Mouse (Mus musculus) kidney, adult 9 months (tissue): ENCODE measurements at regions not wholly inside any gene's neighbourhood (a gene's known extent, or its start where the extent isn't known, plus 50 kb on each side); places are given as distances from the start of the nearest gene placed in this dataset.
"Not testable (repeated sequence)": the region's sequence is repeated elsewhere in the genome, so short reads cannot be mapped to it uniquely, and the experiment has no call there.

Experiments
- DNase-seq: peaks from one replicate; pipeline ENCODE4 v3.0.0; 2022

GRCm38 (mm10) chr6:100423636-100424035, 136.4 kb upstream of the Rybp start:
- DNase-seq: no peak

- no peak for DNase-seq
Measured at GRCm38 (mm10) chr6:100422603-100423002, 135.3 kb upstream of the Rybp start.

GRCm38 (mm10) chr6:100421706-100422578, 134.7 kb upstream of the Rybp start:
- no peak for DNase-seq

GRCm38 (mm10) chr6:100420602-100421001, 133.3 kb upstream of the Rybp start:
- no peak for DNase-seq

- DNase-seq: peak; percentile 5
Measured at GRCm38 (mm10) chr6:100419782-100420540, 132.7 kb upstream of the Rybp start.

GRCm38 (mm10) chr6:100416046-100416445, 128.8 kb upstream of the Rybp start:
- peak; percentile 8 for DNase-seq

GRCm38 (mm10) chr6:100415514-100415913, 128.2 kb upstream of the Rybp start:
- DNase-seq: peak; percentile 20

- no peak for DNase-seq
Measured at GRCm38 (mm10) chr6:100414836-100415235, 127.6 kb upstream of the Rybp start.

- no peak for DNase-seq
Measured at GRCm38 (mm10) chr6:100412486-100412885, 125.2 kb upstream of the Rybp start.

GRCm38 (mm10) chr6:100411968-100412367, 124.7 kb upstream of the Rybp start:
- DNase-seq: no peak

- DNase-seq: no peak
Measured at GRCm38 (mm10) chr6:100410067-100410631, 122.9 kb upstream of the Rybp start.

- DNase-seq: no peak
Measured at GRCm38 (mm10) chr6:100408826-100409225, 121.5 kb upstream of the Rybp start.

GRCm38 (mm10) chr6:100406504-100406903, 119.2 kb upstream of the Rybp start:
- no peak for DNase-seq

- DNase-seq: no peak
Measured at GRCm38 (mm10) chr6:100404161-100404560, 116.9 kb upstream of the Rybp start.

- no peak for DNase-seq
Measured at GRCm38 (mm10) chr6:100402716-100403115, 115.4 kb upstream of the Rybp start.

GRCm38 (mm10) chr6:100401728-100402127, 114.4 kb upstream of the Rybp start:
- no peak for DNase-seq

- not testable (repeated sequence) for DNase-seq
Measured at GRCm38 (mm10) chr6:100399387-100399786, 112.1 kb upstream of the Rybp start.

- no peak for DNase-seq
Measured at GRCm38 (mm10) chr6:100396311-100397200, 109.3 kb upstream of the Rybp start.

- DNase-seq: peak; percentile 9
Measured at GRCm38 (mm10) chr6:100390258-100390910, 103.1 kb upstream of the Rybp start.

- DNase-seq: no peak
Measured at GRCm38 (mm10) chr6:100387042-100387441, 99.8 kb upstream of the Rybp start.

- DNase-seq: no peak
Measured at GRCm38 (mm10) chr6:100385640-100386039, 98.4 kb upstream of the Rybp start.

- no peak for DNase-seq
Measured at GRCm38 (mm10) chr6:100381046-100381445, 93.8 kb upstream of the Rybp start.
